7 mouse cellular contexts compared by ENCODE assay signal in the genomic region with DNA sequence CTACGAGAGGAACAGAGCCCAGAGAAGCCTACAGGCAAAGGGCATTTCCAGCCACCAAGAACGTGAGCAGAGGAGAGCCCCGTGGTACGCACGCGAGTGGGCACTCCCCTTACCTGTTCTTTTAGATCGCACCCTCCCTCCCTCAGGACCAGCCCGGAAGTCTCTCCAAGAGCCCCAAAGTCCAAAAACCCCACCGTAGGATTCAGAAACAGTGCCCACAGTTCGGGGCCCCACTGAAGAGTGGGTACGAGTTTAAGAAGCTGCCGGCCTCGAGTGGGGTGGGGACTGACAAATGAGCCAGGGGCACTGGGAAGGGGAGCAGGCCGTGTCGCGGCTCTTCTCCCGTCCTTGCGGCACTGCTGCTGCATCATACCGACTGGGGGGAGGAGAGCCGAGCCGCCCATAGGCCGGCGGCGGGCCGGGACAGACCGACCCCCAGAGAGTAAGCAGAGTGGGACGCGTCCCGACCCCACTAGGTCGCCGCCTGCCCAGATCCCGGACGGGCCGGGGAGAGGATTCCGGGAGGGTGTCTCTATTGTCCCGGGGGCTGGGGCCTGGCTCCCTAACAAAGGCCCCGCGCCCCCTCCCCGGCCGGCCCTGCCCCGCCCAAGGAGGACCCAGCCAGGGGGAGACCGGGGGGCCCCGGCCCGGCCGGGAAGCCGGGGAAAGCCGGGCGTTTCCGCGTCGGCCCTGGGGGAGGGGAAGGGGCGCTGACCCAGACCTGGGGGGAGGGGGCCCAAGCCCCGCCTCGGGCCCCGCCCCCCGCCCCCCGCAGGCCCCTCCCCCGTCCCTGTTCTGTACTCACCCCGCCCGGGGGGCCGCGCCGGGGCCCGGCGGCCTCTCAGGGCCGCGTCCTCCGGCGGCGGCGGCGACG. TPM values are rescaled to one million over a fixed set of nuclear protein-coding genes. Genes with fewer than 3 reads are reported as not detected.
DNase-seq lines count a peak whose midpoint lies in the region; ATAC-seq and TF ChIP-seq lines count a peak whose summit lies in the region.

No protein-coding gene starts in this region.

- CTCF ChIA-PET in Patski (lab: Charles Lee): interaction anchor here (1.0 kb wide), 1 partner anchor 9 kb away, joined by 4 read pairs; no protein-coding TSS in a partner anchor

- H3K4me1 ChIP-seq in embryonic facial prominence, embryonic 13.5 days: peaks cover 26% of the 10 kb centered on the region
- peaks cover 29% of the 10 kb centered on the region for H3K4me1 ChIP-seq in limb, embryonic 15.5 days
- H3K4me1 ChIP-seq in midbrain, embryonic 16.5 days (ENCODE audit: control insufficient read depth, insufficient read depth, low read length): peaks cover 12% of the 10 kb centered on the region

- POLR2A ChIA-PET in Patski (lab: Charles Lee): interaction anchor here (1.3 kb wide), 1 partner anchor 140 kb away, joined by 3 read pairs; no protein-coding TSS in a partner anchor

- peak overlapping the region; percentile 85 for H3K4me3 ChIP-seq in embryonic facial prominence, embryonic 13.5 days
- peak overlapping the region; percentile 83 for H3K4me3 ChIP-seq in limb, embryonic 15.5 days
- peak overlapping the region; percentile 83 for H3K4me3 ChIP-seq in midbrain, embryonic 16.5 days (ENCODE audit: low read depth, low read length)

- in situ Hi-C loops in Patski (cut with MboI; ENCODE audit: low pct_unique_long_range_greater_than_20kb): no loop called here

- intact Hi-C loops in heart, postnatal 36 days (cut with DNase I): loop anchor here (1.0 to 2.0 kb wide), 2 partner anchors 11 to 21 kb away; no protein-coding TSS in a partner anchor

- H3K9me3 ChIP-seq in embryonic facial prominence, embryonic 13.5 days: no peaks in the 10 kb centered on the region
- H3K9me3 ChIP-seq in limb, embryonic 15.5 days: no peaks in the 10 kb centered on the region
- no peaks in the 10 kb centered on the region for H3K9me3 ChIP-seq in midbrain, embryonic 16.5 days (replicated peaks; ENCODE audit: control insufficient read depth, low read length, poor library complexity, severe bottlenecking)

- peaks cover 36% of the 10 kb centered on the region for H3K36me3 ChIP-seq in embryonic facial prominence, embryonic 13.5 days
- peaks cover 38% of the 10 kb centered on the region for H3K36me3 ChIP-seq in limb, embryonic 15.5 days
- H3K36me3 ChIP-seq in midbrain, embryonic 16.5 days (ENCODE audit: control insufficient read depth, insufficient read depth, low read length): peaks cover 13% of the 10 kb centered on the region

- DNase-seq in Patski (ENCODE audit: low read depth, low spot score): no peak
- DNase-seq in heart, postnatal 36 days: peak; percentile 47 to 72
- DNase-seq in thymus, postnatal 14 days: peak; percentile 85

- peak overlapping the region; percentile 95 for H3K9ac ChIP-seq in embryonic facial prominence, embryonic 13.5 days
- peak overlapping the region; percentile 87 for H3K9ac ChIP-seq in limb, embryonic 15.5 days
- H3K9ac ChIP-seq in midbrain, embryonic 16.5 days (ENCODE audit: low read depth, low read length): peak overlapping the region; percentile 94

- H3K27ac ChIP-seq in embryonic facial prominence, embryonic 13.5 days: peak overlapping the region; percentile 99
- H3K27ac ChIP-seq in limb, embryonic 15.5 days: peak overlapping the region; percentile 99
- peak overlapping the region; percentile 97 for H3K27ac ChIP-seq in midbrain, embryonic 16.5 days (ENCODE audit: low read length)

- no peaks in the 10 kb centered on the region for H3K27me3 ChIP-seq in Patski
- H3K27me3 ChIP-seq in embryonic facial prominence, embryonic 13.5 days: no peaks in the 10 kb centered on the region
- no peaks in the 10 kb centered on the region for H3K27me3 ChIP-seq in limb, embryonic 15.5 days
- H3K27me3 ChIP-seq in midbrain, embryonic 16.5 days (ENCODE audit: control insufficient read depth, insufficient read depth, low read depth, low read length): no peaks in the 10 kb centered on the region

- peak overlapping the region; percentile 88 for H3K4me2 ChIP-seq in embryonic facial prominence, embryonic 13.5 days
- peak overlapping the region; percentile 87 for H3K4me2 ChIP-seq in limb, embryonic 15.5 days
- H3K4me2 ChIP-seq in midbrain, embryonic 16.5 days (ENCODE audit: low read length): peak overlapping the region; percentile 61

- no peak for TF ChIP-seq CTCF in Patski (IDR thresholded peaks at IDR 0.05)

- 1% methylated on average over 47 of the region's 73 CpGs for WGBS in embryonic facial prominence, embryonic 13.5 days
- WGBS in limb, embryonic 15.5 days: under 1% methylated on average over 39 of the region's 73 CpGs
- under 1% methylated on average over 40 of the region's 73 CpGs for WGBS in midbrain, embryonic 16.5 days

- ATAC-seq in CD4-positive, CD25-positive, alpha-beta regulatory T cell, adult 4 months: peak; percentile 18
- peak; percentile 24 for ATAC-seq in Patski
- peak; percentile 1; the same call in 1 of the 2 replicates for ATAC-seq in embryonic facial prominence, embryonic 13.5 days (ENCODE audit: insufficient number of reproducible peaks, insufficient read depth, low FRiP score, low TSS enrichment, low read depth)
- peak; percentile 16 for ATAC-seq in limb, embryonic 15.5 days (ENCODE audit: insufficient number of reproducible peaks, low FRiP score, low TSS enrichment, low read depth)
- peak; percentile 8; the same call in 1 of the 2 replicates for ATAC-seq in midbrain, embryonic 16.5 days

RNA-seq across cellular contexts. Expression of a gene that starts 0.6 kb away (rescaled TPM):
- polyA plus RNA-seq in CD4-positive, CD25-positive, alpha-beta regulatory T cell, adult 4 months (2017; shearing (Covaris generic)): 1 to 10 TPM; 7.2 to 7.3 TPM
- 53.4 TPM for polyA plus RNA-seq in Patski (2021)
- 21.6 and 23.8 TPM in 2 replicates for polyA plus RNA-seq in embryonic facial prominence, embryonic 13.5 days (2015; fragmentation: Nextera tagmentation; extraction: Ambion mirVana)
- 10 to 100 TPM; 22.9 to 24.2 TPM for total RNA-seq in heart, postnatal 36 days (2021)
- 15.0 and 18.0 TPM in 2 replicates for polyA plus RNA-seq in limb, embryonic 15.5 days (2015; fragmentation: Nextera tagmentation; extraction: Ambion mirVana)
- 28.3 and 28.9 TPM in 2 replicates for polyA plus RNA-seq in midbrain, embryonic 16.5 days (2015; fragmentation: Nextera tagmentation; extraction: Ambion mirVana)

RNA-seq across cellular contexts. Expression of a gene that starts 11.1 kb away (rescaled TPM):
- polyA plus RNA-seq in CD4-positive, CD25-positive, alpha-beta regulatory T cell, adult 4 months (2017; shearing (Covaris generic)): 10 to 100 TPM; 64.7 to 80.5 TPM
- 60.5 TPM for polyA plus RNA-seq in Patski (2021)
- polyA plus RNA-seq in embryonic facial prominence, embryonic 13.5 days (2015; fragmentation: Nextera tagmentation; extraction: Ambion mirVana): 51.8 and 54.8 TPM in 2 replicates
- total RNA-seq in heart, postnatal 36 days (2021): 10 to 100 TPM; 25.2 to 26.7 TPM
- polyA plus RNA-seq in limb, embryonic 15.5 days (2015; fragmentation: Nextera tagmentation; extraction: Ambion mirVana): 53.4 and 53.9 TPM in 2 replicates
- 72.8 and 78.5 TPM in 2 replicates for polyA plus RNA-seq in midbrain, embryonic 16.5 days (2015; fragmentation: Nextera tagmentation; extraction: Ambion mirVana)

RNA-seq across cellular contexts. Expression of a gene that starts 23.7 kb away (rescaled TPM):
- 10 to 100 TPM; 46.1 to 51.1 TPM for polyA plus RNA-seq in CD4-positive, CD25-positive, alpha-beta regulatory T cell, adult 4 months (2017; shearing (Covaris generic))
- polyA plus RNA-seq in Patski (2021): 101 TPM
- polyA plus RNA-seq in embryonic facial prominence, embryonic 13.5 days (2015; fragmentation: Nextera tagmentation; extraction: Ambion mirVana): 88.5 and 93.6 TPM in 2 replicates
- total RNA-seq in heart, postnatal 36 days (2021): 10 to 100 TPM; 57.2 to 60.4 TPM
- polyA plus RNA-seq in limb, embryonic 15.5 days (2015; fragmentation: Nextera tagmentation; extraction: Ambion mirVana): 76.0 and 85.7 TPM in 2 replicates
- 70.1 and 85.2 TPM in 2 replicates for polyA plus RNA-seq in midbrain, embryonic 16.5 days (2015; fragmentation: Nextera tagmentation; extraction: Ambion mirVana)

RNA-seq across cellular contexts. Expression of a gene that starts 27.3 kb away (rescaled TPM):
- polyA plus RNA-seq in CD4-positive, CD25-positive, alpha-beta regulatory T cell, adult 4 months (2017; shearing (Covaris generic)): not detected
- polyA plus RNA-seq in Patski (2021): 0.28 TPM
- polyA plus RNA-seq in embryonic facial prominence, embryonic 13.5 days (2015; fragmentation: Nextera tagmentation; extraction: Ambion mirVana): 0.11 and 0.18 TPM in 2 replicates
- 1 to 10 TPM in 1 of 2 experiments, under 1 TPM in 1; 0.73 to 1.1 TPM for total RNA-seq in heart, postnatal 36 days (2021)
- polyA plus RNA-seq in limb, embryonic 15.5 days (2015; fragmentation: Nextera tagmentation; extraction: Ambion mirVana): 0.20 and 0.24 TPM in 2 replicates
- polyA plus RNA-seq in midbrain, embryonic 16.5 days (2015; fragmentation: Nextera tagmentation; extraction: Ambion mirVana): 0.07 and 0.10 TPM in 2 replicates

RNA-seq across cellular contexts. Expression of a gene that starts 47.2 kb away (rescaled TPM):
- 1 to 10 TPM in 1 of 2 experiments, under 1 TPM in 1; 0.40 to 1.8 TPM for polyA plus RNA-seq in CD4-positive, CD25-positive, alpha-beta regulatory T cell, adult 4 months (2017; shearing (Covaris generic))
- polyA plus RNA-seq in Patski (2021): 6.8 TPM
- polyA plus RNA-seq in embryonic facial prominence, embryonic 13.5 days (2015; fragmentation: Nextera tagmentation; extraction: Ambion mirVana): 18.3 and 19.7 TPM in 2 replicates
- total RNA-seq in heart, postnatal 36 days (2021): under 1 TPM; 0.14 to 0.25 TPM
- polyA plus RNA-seq in limb, embryonic 15.5 days (2015; fragmentation: Nextera tagmentation; extraction: Ambion mirVana): 13.0 and 13.8 TPM in 2 replicates
- polyA plus RNA-seq in midbrain, embryonic 16.5 days (2015; fragmentation: Nextera tagmentation; extraction: Ambion mirVana): 1.6 and 1.8 TPM in 2 replicates
